Mouse (Mus musculus): ENCODE measurements at regions not wholly inside any gene's neighbourhood (a gene's known extent, or its start where the extent isn't known, plus 50 kb on each side); places are given as distances from the start of the nearest gene placed in this dataset.

- no peak for DNase-seq (ENCODE audit: low spot score)
Measured at GRCm38 (mm10) chr5:111657759-111658429, 75.8 kb upstream of the Gm26897 start.

- DNase-seq (ENCODE audit: low spot score) = no peak
Measured at GRCm38 (mm10) chr5:111659229-111659628, 74.5 kb upstream of the Gm26897 start.

- DNase-seq (ENCODE audit: low spot score) = no peak
Measured at GRCm38 (mm10) chr5:111660447-111660846, 73.3 kb upstream of the Gm26897 start.

- DNase-seq (ENCODE audit: low spot score) = no peak
Measured at GRCm38 (mm10) chr5:111660968-111661367, 72.8 kb upstream of the Gm26897 start.

- no peak for DNase-seq (ENCODE audit: low spot score)
Measured at GRCm38 (mm10) chr5:111661971-111662370, 71.8 kb upstream of the Gm26897 start.

- DNase-seq (ENCODE audit: low spot score) = no peak
Measured at GRCm38 (mm10) chr5:111663831-111664230, 69.9 kb upstream of the Gm26897 start.

GRCm38 (mm10) chr5:111665406-111665805 is 68.3 kb upstream of the Gm26897 start:
- no peak for DNase-seq (ENCODE audit: low spot score)

- DNase-seq (ENCODE audit: low spot score) = no peak
Measured at GRCm38 (mm10) chr5:111666007-111666406, 67.7 kb upstream of the Gm26897 start.

GRCm38 (mm10) chr5:111667901-111668300 is 65.8 kb upstream of the Gm26897 start:
- DNase-seq (ENCODE audit: low spot score) = no peak

GRCm38 (mm10) chr5:111669139-111669538 is 64.6 kb upstream of the Gm26897 start:
- no peak for DNase-seq (ENCODE audit: low spot score)

- no peak for DNase-seq (ENCODE audit: low spot score)
Measured at GRCm38 (mm10) chr5:111671762-111672161, 62.0 kb upstream of the Gm26897 start.

- DNase-seq (ENCODE audit: low spot score) = no peak
Measured at GRCm38 (mm10) chr5:111674976-111675672, 58.6 kb upstream of the Gm26897 start.

GRCm38 (mm10) chr5:111675673-111676261 is 58.0 kb upstream of the Gm26897 start:
- DNase-seq (ENCODE audit: low spot score) = no peak

GRCm38 (mm10) chr5:111677847-111678311 is 55.8 kb upstream of the Gm26897 start:
- no peak for DNase-seq (ENCODE audit: low spot score)

GRCm38 (mm10) chr5:111678496-111678895 is 55.2 kb upstream of the Gm26897 start:
- DNase-seq (ENCODE audit: low spot score) = no peak

GRCm38 (mm10) chr5:111681362-111682028 is 52.2 kb upstream of the Gm26897 start:
- DNase-seq (ENCODE audit: low spot score) = no peak

GRCm38 (mm10) chr5:111682899-111683298 is 50.8 kb upstream of the Gm26897 start:
- no peak for DNase-seq (ENCODE audit: low spot score)
